8 mouse cellular contexts compared by ENCODE assay signal in genomic region chr9:106170556-106171345, GRCm38 (mm10). TPM values are rescaled to one million over a fixed set of nuclear protein-coding genes. Genes with fewer than 3 reads are reported as not detected.
DNase-seq lines count a peak whose midpoint lies in the region; ATAC-seq lines count a peak whose summit lies in the region.

Gene Wdr82 (plus strand): TSS chr9:106170928.

- WGBS in hindbrain, embryonic 10.5 days = under 1% methylated on average over 81 of the region's 81 CpGs

- peaks cover 11% of the 10 kb centered on the region; the same call in 1 of the 2 replicates for H3K36me3 ChIP-seq in hindbrain, embryonic 10.5 days

- no peaks in the 10 kb centered on the region for H3K9me3 ChIP-seq in hindbrain, embryonic 10.5 days

- H3K4me1 ChIP-seq in hindbrain, embryonic 10.5 days (replicated peaks) = peaks cover 36% of the 10 kb centered on the region

- peak within 1 kb of the TSS; percentile 97 for H3K27ac ChIP-seq in hindbrain, embryonic 10.5 days

- H3K4me3 ChIP-seq in hindbrain, embryonic 10.5 days = peak within 1 kb of the TSS; percentile 83

- H3K27me3 ChIP-seq in hindbrain, embryonic 10.5 days (ENCODE audit: insufficient read depth, poor library complexity, severe bottlenecking) = no peaks in the 10 kb centered on the region

- DNase-seq in MEL-GATA-1-ER (ENCODE audit: extremely low read depth, low read depth) = peak; percentile 65
- DNase-seq in cerebellum, adult 8-10 months = peak; percentile 89
- peak; percentile 94 for DNase-seq in hindbrain, embryonic 10.5 days (ENCODE audit: low spot score)
- DNase-seq in layer of hippocampus, postnatal 10 days (ENCODE audit: low spot score in 2 of 2) = peak; percentile 86 to 89
- peak; percentile 95 for DNase-seq in lung, postnatal 10 days
- DNase-seq in ovary, postnatal 36 days (ENCODE audit: low spot score) = peak; percentile 90
- peak; percentile 90 for DNase-seq in thymus, postnatal 25 days

- ATAC-seq in frontal cortex, adult (ENCODE audit: low TSS enrichment) = peak; percentile 76

RNA-seq across cellular contexts. Expression of gene Wdr82, which starts in this region (rescaled TPM):
- 25.8 and 29.9 TPM in 2 replicates for polyA plus RNA-seq in hindbrain, embryonic 10.5 days (2016; fragmentation: Nextera tagmentation; extraction: Ambion mirVana)
- 100 to 1,000 TPM; 156 to 164 TPM for total RNA-seq in layer of hippocampus, postnatal 10 days (2021)

Comparison
In these comparisons a context has a peak if more than half of its experiments do, and no peak if none do; other contexts are left out.
1. Peak in every context shown above with its lines: DNase-seq, ATAC-seq, H3K4me3 ChIP-seq and H3K27ac ChIP-seq.